Mouse (Mus musculus) MEL (cell line): ENCODE measurements around the gene Olfr597. TPM values are rescaled to one million over a fixed set of nuclear protein-coding genes. Genes with fewer than 3 reads are reported as not detected.

Experiments used
- DNase-seq: peaks from one replicate; pipeline ENCODE4 v3.0.0; 2011; ENCODE audit warnings: low read depth, low spot score
- H3K27ac ChIP-seq: 2 replicates; pipeline ENCODE4 v1.5.1; 2012; ENCODE audit warnings: low read depth, mild to moderate bottlenecking, control low read depth, low read length, moderate library complexity; ENCODE audit not compliant: control insufficient read depth
- H3K27me3 ChIP-seq, 2 experiments: fragments of 150-350 bp in 1 of 2; sonication (generic) in 1 of 2; 2 replicates each; pipeline ENCODE4 v1.6.1; 2012; ENCODE audit warnings: low read length in 2 of 2, mild to moderate bottlenecking in 2 of 2, improper control_type of control experiment in 1 of 2, moderate library complexity in 1 of 2; ENCODE audit not compliant: insufficient read depth in 2 of 2, control insufficient read depth in 1 of 2
- H3K36me3 ChIP-seq, 2 experiments: 2 replicates each; pipeline ENCODE4 v1.6.1; 2012 to 2014; ENCODE audit warnings: low read length in 2 of 2, improper control_type of control experiment in 1 of 2, inconsistent platforms in 1 of 2, mild to moderate bottlenecking in 1 of 2; ENCODE audit not compliant: insufficient read depth in 2 of 2, control insufficient read depth in 1 of 2
- H3K4me1 ChIP-seq, 2 experiments: fragments of 150-350 bp in 1 of 2; sonication (generic) in 1 of 2; 2 replicates each; pipeline ENCODE4 v1.6.1; 2012; ENCODE audit warnings: low read length in 2 of 2, improper control_type of control experiment in 1 of 2, mild to moderate bottlenecking in 1 of 2; ENCODE audit not compliant: insufficient read depth in 2 of 2, control insufficient read depth in 1 of 2
- H3K4me3 ChIP-seq, 2 experiments: fragments of 150-350 bp in 1 of 2; sonication (generic) in 1 of 2; 2 replicates each; pipeline ENCODE4 v1.5.1; 2012; ENCODE audit warnings: low read depth in 2 of 2, low read length in 2 of 2, mild to moderate bottlenecking in 2 of 2, moderate library complexity in 2 of 2, control low read depth in 1 of 2, improper control_type of control experiment in 1 of 2; ENCODE audit not compliant: control insufficient read depth in 1 of 2, insufficient read depth in 1 of 2
- H3K79me2 ChIP-seq: 2 replicates; pipeline ENCODE4 v1.6.1; 2012; ENCODE audit warnings: mild to moderate bottlenecking, low read length, moderate library complexity; ENCODE audit not compliant: control insufficient read depth, poor library complexity, insufficient read depth
- H3K9ac ChIP-seq: 2 replicates; pipeline ENCODE4 v1.6.1; 2012; ENCODE audit warnings: low read depth, mild to moderate bottlenecking, control low read depth, low read length, moderate library complexity; ENCODE audit not compliant: control insufficient read depth, poor library complexity, severe bottlenecking
- H3K9me3 ChIP-seq: fragments of 150-350 bp; sonication (generic); replicated peaks from 2 replicates; pipeline ENCODE4 v1.6.1; 2012; ENCODE audit warnings: mild to moderate bottlenecking, low read length, improper control_type of control experiment, moderate library complexity; ENCODE audit not compliant: insufficient read depth
- BHLHE40 ChIP-seq: IDR thresholded peaks from 2 replicates; pipeline ENCODE4 v1.6.1; 2012; ENCODE audit warnings: low read depth, mild to moderate bottlenecking, inconsistent platforms, low read length, improper control_type of control experiment, borderline replicate concordance
- CHD2 ChIP-seq: IDR thresholded peaks from 2 replicates; pipeline ENCODE4 v1.6.1; 2011; ENCODE audit warnings: low read length, improper control_type of control experiment
- E2F4 ChIP-seq: IDR thresholded peaks from 2 replicates; pipeline ENCODE4 v1.6.1; 2011; ENCODE audit warnings: low read depth, low read length, improper control_type of control experiment, borderline replicate concordance
- ETS1 ChIP-seq: IDR thresholded peaks from 2 replicates; pipeline ENCODE4 v1.6.1; 2012; ENCODE audit warnings: low read depth, mild to moderate bottlenecking, inconsistent platforms, low read length, improper control_type of control experiment, moderate library complexity
- MAFK ChIP-seq: IDR thresholded peaks from 2 replicates; pipeline ENCODE4 v1.6.1; 2011; ENCODE audit warnings: low read depth, mild to moderate bottlenecking, low read length, improper control_type of control experiment, borderline replicate concordance
- MAX ChIP-seq: IDR thresholded peaks from 2 replicates; pipeline ENCODE4 v1.6.1; 2011; ENCODE audit warnings: low read length, improper control_type of control experiment
- MEF2A ChIP-seq: IDR thresholded peaks from 2 replicates; pipeline ENCODE4 v1.6.1; 2014; ENCODE audit warnings: low read depth, mild to moderate bottlenecking, inconsistent platforms, low read length, improper control_type of control experiment; ENCODE audit not compliant: poor library complexity, insufficient replicate concordance, severe bottlenecking; ENCODE audit errors: extremely low read depth
- MXI1 ChIP-seq: IDR thresholded peaks from 2 replicates; pipeline ENCODE4 v1.6.1; 2011; ENCODE audit warnings: mild to moderate bottlenecking, low read depth, low read length, improper control_type of control experiment
- MYB ChIP-seq: IDR thresholded peaks from 2 replicates; pipeline ENCODE4 v1.6.1; 2011; ENCODE audit warnings: mild to moderate bottlenecking, low read depth, low read length, improper control_type of control experiment
- NELFE ChIP-seq: IDR thresholded peaks from 2 replicates; pipeline ENCODE4 v1.6.1; 2011; ENCODE audit warnings: low read depth, low read length, improper control_type of control experiment
- SMC3 ChIP-seq: IDR thresholded peaks from 2 replicates; pipeline ENCODE4 v1.6.1; 2011; ENCODE audit warnings: low read depth, low read length, improper control_type of control experiment
- TBP ChIP-seq: IDR thresholded peaks from 2 replicates; pipeline ENCODE4 v1.8.0; 2011; ENCODE audit warnings: low read depth, low read length, improper control_type of control experiment
- TCF12 ChIP-seq: IDR thresholded peaks from 2 replicates; pipeline ENCODE4 v1.6.1; 2014; ENCODE audit warnings: low read depth, mild to moderate bottlenecking, inconsistent platforms, low read length, improper control_type of control experiment, moderate library complexity
- UBTF ChIP-seq: IDR thresholded peaks from 2 replicates; pipeline ENCODE4 v1.6.1; 2012; ENCODE audit warnings: low read depth, mild to moderate bottlenecking, inconsistent platforms, low read length, improper control_type of control experiment, moderate library complexity, borderline replicate concordance; ENCODE audit not compliant: insufficient read depth
- USF2 ChIP-seq, 2 experiments: IDR thresholded peaks; 2 replicates each; pipeline ENCODE4 v1.6.1; 2011 to 2012; ENCODE audit warnings: improper control_type of control experiment in 2 of 2, low read length in 2 of 2, borderline replicate concordance in 1 of 2, inconsistent platforms in 1 of 2, low read depth in 1 of 2, mild to moderate bottlenecking in 1 of 2; ENCODE audit not compliant: insufficient read depth in 1 of 2
- ZMIZ1 ChIP-seq: IDR thresholded peaks from 2 replicates; pipeline ENCODE4 v1.6.1; 2012; ENCODE audit warnings: low read depth, mild to moderate bottlenecking, inconsistent platforms, low read length, improper control_type of control experiment, moderate library complexity
- ZNF384 ChIP-seq: IDR thresholded peaks from 2 replicates; pipeline ENCODE4 v1.6.1; 2012; ENCODE audit warnings: low read depth, mild to moderate bottlenecking, inconsistent platforms, low read length, improper control_type of control experiment
- polyA plus RNA-seq, 2 experiments: library from polyadenylated mRNA; stranded (reverse) in 1 of 2; unstranded in 1 of 2; fragments of >175 nt in 1 of 2; fragments of >200 nt in 1 of 2; gene quantifications; 2 replicates each; pipeline versions ENCODE4 v1.2.1 to v1.2.4; 2012; ENCODE audit warnings: low replicate concordance in 2 of 2, low read depth in 1 of 2; ENCODE audit not compliant: insufficient read length in 2 of 2, insufficient read depth in 1 of 2, missing spikeins in 1 of 2
- total RNA-seq: library from RNA; depleted of rRNA; stranded (reverse); fragments of 300-350 nt; gene quantifications from 2 replicates; pipeline ENCODE4 v1.2.3, GENCODE M21; 2012

The Olfr597 gene
- total and polyA plus RNA-seq, 3 experiments = not detected

DNA sequence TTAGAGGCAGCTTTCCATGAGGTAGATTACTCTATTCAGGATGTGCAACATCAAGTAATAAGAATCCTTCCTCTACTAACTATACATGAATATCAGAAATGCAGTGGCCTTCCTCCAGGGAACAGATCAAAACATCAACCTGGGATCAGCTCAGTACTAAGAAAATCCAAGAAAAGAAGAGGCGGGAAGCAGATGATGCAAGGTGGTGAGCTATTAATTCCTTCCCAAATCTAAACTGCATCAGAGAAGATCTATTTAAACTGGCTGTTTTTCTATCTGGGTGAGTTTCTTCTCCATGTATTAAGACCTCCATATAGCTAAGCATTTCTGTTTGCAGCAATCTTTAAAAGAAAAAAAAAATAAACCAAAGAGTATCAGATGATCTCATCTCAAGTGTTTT, 19.5 kb downstream of the Olfr597 start, which contains the start of gene Olfr599:
Gene Olfr599, plus strand, starts transcription at position 301 of the 400 bp plus-strand sequence.
- Histone ChIP-seq H3K27ac (no peak within 1 kb of the TSS), H3K4me3 (no peak within 1 kb of the TSS), H3K4me1 (no peaks in the 10 kb centered on the region), H3K36me3 (no peaks in the 10 kb centered on the region), H3K27me3 (no peaks in the 10 kb centered on the region), H3K9me3 (no peaks in the 10 kb centered on the region), H3K9ac (no peak within 1 kb of the TSS), H3K79me2 (no peaks in the 10 kb centered on the region)
- no peak for TF ChIP-seq ZMIZ1
- no peak for TF ChIP-seq CHD2
- TF ChIP-seq USF2 (IDR thresholded peaks at IDR 0.05; ENCODE audit: borderline replicate concordance in 1 of 2, insufficient read depth in 1 of 2, low read depth in 1 of 2, low read length in 2 of 2) = no peak
- TF ChIP-seq SMC3 = no peak
- TF ChIP-seq TCF12 = no peak
- TF ChIP-seq TBP = no peak
- TF ChIP-seq MAFK = no peak
- no peak for TF ChIP-seq MYB
- TF ChIP-seq MEF2A = no peak
- TF ChIP-seq MXI1 = no peak
- no peak for TF ChIP-seq E2F4
- TF ChIP-seq UBTF = no peak
- no peak for TF ChIP-seq ETS1
- TF ChIP-seq ZNF384 = no peak
- DNase-seq = no peak

GRCm38 (mm10) chr7:103349569-103349968, 33.5 kb downstream of the Olfr597 start, which contains the start of gene Olfr600:
Gene Olfr600 (minus strand): TSS chr7:103349669.
- no peaks in the 10 kb centered on the region for H3K79me2 ChIP-seq
- TF ChIP-seq MEF2A (no peak), NELFE (no peak), MAX (no peak), ZMIZ1 (no peak), BHLHE40 (no peak), MAFK (no peak)
- TF ChIP-seq, all 39 proteins: peak for 0
- no peak within 1 kb of the TSS for H3K27ac ChIP-seq
- no peaks in the 10 kb centered on the region for H3K27me3 ChIP-seq
- no peaks in the 10 kb centered on the region for H3K4me1 ChIP-seq
- no peak within 1 kb of the TSS for H3K9ac ChIP-seq
- no peak for DNase-seq
- H3K4me3 ChIP-seq = no peak within 1 kb of the TSS
- no peaks in the 10 kb centered on the region for H3K9me3 ChIP-seq
- no peaks in the 10 kb centered on the region for H3K36me3 ChIP-seq
